Mouse (Mus musculus) liver, embryonic 16.5 days (tissue): ENCODE data around the gene Cop1. TPM values are rescaled to one million over a fixed set of nuclear protein-coding genes. Genes with fewer than 3 reads are reported as not detected.
A peak's percentile ranks its signal among the peaks of the same experiment; 100 is the strongest.
"Not testable (repeated sequence)": the region's sequence is repeated elsewhere in the genome, so short reads cannot be mapped to it uniquely, and the experiment has no call there.

Experiments used
- ATAC-seq: fragments of 200-750 bp; cut with Nextera tagmentation; 2 replicates; pipeline ENCODE4 v1.8.0; 2017; ENCODE audit warnings: low read depth, mild to moderate bottlenecking, moderate number of reproducible peaks, moderate library complexity
- H3K27ac ChIP-seq: fragments of 300-500 bp; sonication (generic); 2 replicates; pipeline ENCODE4 v1.5.1; 2014; ENCODE audit warnings: mild to moderate bottlenecking, low read length
- H3K27me3 ChIP-seq: fragments of 300-500 bp; sonication (generic); 2 replicates; pipeline ENCODE4 v1.6.1; 2014; ENCODE audit warnings: low read depth, low read length, mixed read lengths; ENCODE audit not compliant: control insufficient read depth, insufficient read depth
- H3K36me3 ChIP-seq: fragments of 300-500 bp; sonication (generic); 2 replicates; pipeline ENCODE4 v1.6.1; 2014; ENCODE audit warnings: mild to moderate bottlenecking; ENCODE audit not compliant: control insufficient read depth, insufficient read depth
- H3K4me1 ChIP-seq: fragments of 300-500 bp; sonication (generic); 2 replicates; pipeline ENCODE4 v1.6.1; 2014; ENCODE audit warnings: low read depth, low read length, mixed read lengths; ENCODE audit not compliant: control insufficient read depth
- H3K4me2 ChIP-seq: fragments of 300-500 bp; sonication (generic); 2 replicates; pipeline ENCODE4 v1.6.1; 2014; ENCODE audit warnings: low read depth, low read length, mixed read lengths
- H3K4me3 ChIP-seq: fragments of 300-500 bp; sonication (generic); 2 replicates; pipeline ENCODE4 v1.5.1; 2014; ENCODE audit warnings: low read depth, mild to moderate bottlenecking, low read length
- H3K9ac ChIP-seq: fragments of 300-500 bp; sonication (generic); 2 replicates; pipeline ENCODE4 v1.6.1; 2014; ENCODE audit warnings: low read depth, low read length
- H3K9me3 ChIP-seq: fragments of 300-500 bp; sonication (generic); replicated peaks from 2 replicates; pipeline ENCODE4 v1.6.1; 2016; ENCODE audit warnings: low read length; ENCODE audit not compliant: control insufficient read depth
- WGBS: fragments of 180-500 bp; shearing (Covaris S2); extraction: QIAGEN DNeasy Blood & Tissue Kit; methylation state at CpG from one replicate; pipeline ENCODE4 v1.1.7; 2014; ENCODE audit not compliant: insufficient replicate concordance; 5-methylcytosine and 5-hydroxymethylcytosine counted together
- polyA plus RNA-seq: library from polyadenylated mRNA; unstranded; fragments of >200 nt; fragmentation: Nextera tagmentation; extraction: Ambion mirVana; gene quantifications from 2 replicates; pipeline ENCODE4 v1.2.1, GENCODE M21; 2015

Cop1 gene
- 8.0 and 8.8 TPM in 2 replicates for polyA plus RNA-seq

DNA sequence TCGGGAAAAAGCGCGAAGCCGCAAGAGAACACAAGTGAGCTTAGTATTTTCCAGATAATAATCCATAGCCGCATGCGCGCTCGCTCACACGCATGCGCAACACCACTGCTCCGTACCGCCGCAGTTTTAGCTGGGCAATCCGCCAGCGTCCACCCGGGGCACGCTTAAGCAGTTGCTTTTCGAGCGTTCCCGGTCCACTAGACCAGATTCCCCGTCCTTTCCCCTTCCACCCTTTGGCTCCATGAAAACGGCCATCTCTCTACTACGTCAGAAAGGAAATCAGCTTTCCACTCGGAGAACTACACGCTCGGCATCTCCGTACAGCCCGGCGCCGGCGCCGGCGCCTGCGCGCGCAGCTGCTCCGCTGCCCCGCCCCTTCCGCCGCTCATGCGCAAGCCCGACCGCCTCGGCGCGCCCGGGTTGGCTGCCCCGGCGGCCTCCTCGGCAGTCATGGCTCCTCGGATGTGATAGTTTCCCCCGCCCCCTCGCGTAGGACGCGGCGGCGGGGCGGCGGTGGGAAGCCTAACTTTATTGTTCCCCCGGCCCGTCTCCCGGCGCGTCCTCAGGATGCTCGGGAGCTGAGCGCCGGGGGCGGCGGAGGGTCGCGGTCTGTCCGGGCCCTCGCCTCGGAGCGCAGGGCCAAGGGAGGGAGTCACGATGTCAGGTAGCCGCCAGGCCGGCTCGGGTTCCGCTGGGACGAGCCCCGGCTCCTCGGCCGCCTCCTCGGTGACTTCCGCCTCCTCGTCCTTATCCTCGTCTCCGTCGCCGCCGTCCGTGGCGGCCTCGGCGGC, at the start of gene Cop1:
Cop1 (plus strand) TSS at position 540 of the 791 bp plus-strand sequence.
- H3K9me3 ChIP-seq, H3K27me3 ChIP-seq, H3K36me3 ChIP-seq: not testable (repeated sequence)
- under 1% methylated on average over 73 of the region's 97 CpGs for WGBS
- peak within 1 kb of the TSS; percentile 90 for H3K9ac ChIP-seq
- peak within 1 kb of the TSS; percentile 85 for H3K4me3 ChIP-seq
- H3K4me2 ChIP-seq, result peak within 1 kb of the TSS; percentile 78
- peaks cover 26% of the 10 kb centered on the region for H3K4me1 ChIP-seq
- H3K27ac ChIP-seq, result peak within 1 kb of the TSS; percentile 93
- peak; percentile 90 for ATAC-seq

DNA sequence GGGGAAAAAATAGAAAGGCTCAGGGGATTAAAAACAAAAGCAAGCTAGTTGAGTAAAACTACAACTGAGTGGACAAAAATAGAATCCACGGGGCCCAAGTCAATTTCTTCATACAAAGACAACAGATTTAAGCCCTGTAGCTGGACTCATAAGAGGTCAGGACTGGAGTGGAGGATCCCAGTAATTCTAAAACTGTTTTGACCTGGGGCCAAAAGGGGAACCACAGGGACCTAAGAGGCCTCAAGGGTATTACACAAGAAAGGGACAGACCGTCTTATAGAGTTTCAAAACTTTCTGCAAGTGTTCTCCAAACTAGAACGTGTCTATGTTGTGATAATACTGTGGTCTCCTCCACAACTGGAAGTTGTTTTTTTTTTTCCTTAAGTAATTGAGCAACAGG, 45.4 kb upstream of the Cop1 start:
- Histone ChIP-seq H3K4me3 (no peak overlapping the region), H3K9me3 (no peaks in the 10 kb centered on the region), H3K9ac (no peak overlapping the region), H3K4me1 (no peaks in the 10 kb centered on the region), H3K4me2 (no peak overlapping the region), H3K27me3 (no peaks in the 10 kb centered on the region), H3K27ac (no peak overlapping the region), H3K36me3 (no peaks in the 10 kb centered on the region)
- ATAC-seq, result peak; percentile 53; the same call in 1 of the 2 replicates
- WGBS, result 30% methylated on average over 3 of the region's 3 CpGs

DNA sequence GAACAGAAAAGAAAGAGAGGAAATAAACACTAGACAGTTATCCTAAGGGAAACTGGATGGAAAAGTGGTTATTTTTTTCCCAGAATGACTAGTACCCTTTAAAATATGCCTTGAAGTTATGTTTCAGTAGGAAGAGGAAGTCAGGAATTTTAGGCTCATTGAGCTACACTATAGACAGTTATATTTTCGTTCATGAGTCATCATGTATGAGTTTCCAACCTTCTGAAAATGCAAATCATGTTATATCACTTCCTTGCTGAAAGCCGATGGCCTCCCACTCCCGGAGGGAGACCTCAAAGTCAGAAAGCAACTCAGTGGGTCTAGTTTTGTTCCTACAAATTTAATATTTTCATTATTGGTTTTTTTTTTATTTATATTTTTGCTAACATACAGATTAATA, 33.5 kb upstream of the Cop1 start:
- no peak overlapping the region for H3K4me2 ChIP-seq
- no peaks in the 10 kb centered on the region for H3K27me3 ChIP-seq
- 48% methylated on average over 3 of the region's 3 CpGs for WGBS
- H3K36me3 ChIP-seq, result no peaks in the 10 kb centered on the region
- no peak overlapping the region for H3K9ac ChIP-seq
- ATAC-seq, result no peak
- no peaks in the 10 kb centered on the region for H3K4me1 ChIP-seq
- H3K27ac ChIP-seq, result no peak overlapping the region
- no peak overlapping the region for H3K4me3 ChIP-seq
- H3K9me3 ChIP-seq, result no peaks in the 10 kb centered on the region

DNA sequence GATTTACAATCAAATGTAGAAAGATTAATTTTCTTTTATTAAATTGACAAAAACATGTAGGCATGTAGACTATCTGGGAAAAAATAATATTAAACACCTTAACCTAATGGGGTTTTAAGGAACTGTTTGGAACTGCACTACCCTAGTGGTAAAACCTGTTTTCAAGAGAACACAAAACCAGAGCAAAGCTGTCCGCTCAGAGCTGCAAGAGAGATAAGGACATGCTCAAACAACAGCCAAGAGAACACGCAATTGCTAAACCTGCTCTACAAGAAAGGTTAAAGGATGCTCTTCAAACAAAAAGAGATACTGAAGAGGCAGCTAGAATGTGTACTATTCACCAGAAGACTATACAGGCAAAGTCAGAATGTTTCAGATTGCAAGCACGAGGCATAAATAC, 32.5 kb upstream of the Cop1 start:
- WGBS, result 57% methylated on average over 3 of the region's 3 CpGs
- ATAC-seq, result no peak
- Histone ChIP-seq H3K27me3 (no peaks in the 10 kb centered on the region), H3K4me2 (no peak overlapping the region), H3K27ac (no peak overlapping the region), H3K9ac (no peak overlapping the region), H3K36me3 (no peaks in the 10 kb centered on the region), H3K9me3 (no peaks in the 10 kb centered on the region), H3K4me1 (no peaks in the 10 kb centered on the region), H3K4me3 (no peak overlapping the region)

DNA sequence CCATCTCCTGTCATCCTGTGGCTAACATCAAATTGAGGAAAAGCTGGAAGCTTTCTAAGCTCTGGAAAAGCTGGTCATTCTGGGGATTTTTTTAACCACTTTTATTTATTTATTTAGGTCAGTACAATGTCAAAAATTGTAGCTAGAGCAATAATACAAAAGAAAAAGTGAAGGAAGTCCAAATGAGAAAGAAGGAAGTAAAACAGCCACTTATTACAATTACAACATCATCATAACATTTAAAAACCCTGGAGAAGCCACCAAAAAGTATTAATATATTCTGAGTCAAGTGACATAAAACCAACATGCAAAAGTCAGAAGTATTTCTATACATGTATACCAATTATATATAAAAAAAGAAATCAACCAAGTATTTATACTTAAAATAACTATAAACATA, 30.9 kb upstream of the Cop1 start:
- Histone ChIP-seq H3K4me1 (no peaks in the 10 kb centered on the region), H3K4me2 (no peak overlapping the region), H3K27ac (no peak overlapping the region), H3K4me3 (no peak overlapping the region), H3K27me3 (no peaks in the 10 kb centered on the region), H3K9me3 (no peaks in the 10 kb centered on the region), H3K36me3 (no peaks in the 10 kb centered on the region), H3K9ac (no peak overlapping the region)
- ATAC-seq, result no peak

DNA sequence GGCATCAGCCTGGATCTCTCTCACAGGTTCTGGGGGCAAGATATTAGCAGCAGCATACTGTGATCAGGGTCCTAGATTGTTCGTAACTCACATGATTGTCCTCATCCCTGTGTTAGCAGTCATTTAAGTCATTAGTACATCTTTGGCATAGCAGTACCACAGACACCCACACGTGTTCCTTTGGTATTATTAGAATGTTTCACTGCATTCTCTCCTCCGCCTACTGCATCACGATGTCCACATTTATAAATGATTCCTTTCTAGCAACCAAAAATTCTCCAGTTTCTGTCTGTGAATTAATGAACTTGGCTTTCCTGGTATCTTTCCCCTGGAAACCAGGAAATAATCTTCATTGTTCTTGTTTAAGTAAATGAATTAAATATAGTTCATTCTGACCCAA, 20.4 kb upstream of the Cop1 start:
- 60% methylated on average over 4 of the region's 4 CpGs for WGBS
- Histone ChIP-seq H3K4me1 (no peaks in the 10 kb centered on the region), H3K9ac (no peak overlapping the region), H3K27me3 (no peaks in the 10 kb centered on the region), H3K4me3 (no peak overlapping the region), H3K4me2 (no peak overlapping the region), H3K27ac (no peak overlapping the region), H3K36me3 (no peaks in the 10 kb centered on the region), H3K9me3 (no peaks in the 10 kb centered on the region)
- ATAC-seq, result no peak

DNA sequence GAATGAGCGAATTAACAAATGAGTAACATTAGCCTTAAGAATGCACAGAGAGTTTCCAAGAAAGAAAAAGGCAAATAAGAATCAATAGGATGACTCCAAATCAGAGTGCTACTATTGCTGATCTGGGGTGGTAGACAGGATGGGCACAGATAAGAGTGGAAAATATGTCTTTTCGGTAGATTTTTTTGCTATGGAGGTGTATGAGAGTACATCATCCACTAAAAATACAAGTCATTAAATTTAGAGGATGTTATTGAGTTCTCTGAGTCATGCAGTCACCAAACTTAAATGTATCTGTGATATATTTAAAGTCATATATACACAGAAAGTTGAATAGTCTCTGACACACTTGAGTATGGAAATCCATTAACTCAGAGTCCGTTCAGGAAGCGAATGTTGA, 14.7 kb upstream of the Cop1 start:
- Histone ChIP-seq H3K27ac (no peak overlapping the region), H3K9me3 (no peaks in the 10 kb centered on the region), H3K27me3 (no peaks in the 10 kb centered on the region), H3K4me3 (no peak overlapping the region), H3K4me2 (no peak overlapping the region), H3K9ac (no peak overlapping the region), H3K36me3 (no peaks in the 10 kb centered on the region), H3K4me1 (no peaks in the 10 kb centered on the region)
- WGBS, result 73% methylated on average over 4 of the region's 4 CpGs
- ATAC-seq, result no peak

DNA sequence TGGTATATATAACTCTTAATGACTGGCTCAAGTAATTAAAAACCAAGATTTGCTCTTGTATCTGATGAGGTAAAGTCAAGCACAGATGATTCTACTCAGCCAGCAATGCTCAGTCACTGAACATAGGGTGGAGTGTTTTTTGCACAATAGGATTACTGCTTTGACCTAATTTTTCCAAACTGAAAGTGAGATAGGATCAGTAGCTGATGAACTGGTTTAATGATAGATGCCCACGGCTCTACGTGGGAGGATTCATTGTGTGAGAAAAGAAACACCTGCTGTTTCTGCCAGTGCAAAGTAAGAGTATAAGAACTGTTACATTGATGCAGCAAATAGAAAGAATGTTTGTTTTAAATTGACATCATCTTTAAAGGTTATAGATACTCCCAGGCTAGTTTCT, 10.1 kb upstream of the Cop1 start:
- Histone ChIP-seq H3K9me3 (no peaks in the 10 kb centered on the region), H3K4me2 (no peak overlapping the region), H3K27ac (no peak overlapping the region), H3K36me3 (no peaks in the 10 kb centered on the region), H3K4me3 (no peak overlapping the region), H3K27me3 (no peaks in the 10 kb centered on the region), H3K9ac (no peak overlapping the region), H3K4me1 (peaks cover 12% of the 10 kb centered on the region)
- 56% methylated on average over 2 of the region's 2 CpGs for WGBS
- no peak for ATAC-seq

DNA sequence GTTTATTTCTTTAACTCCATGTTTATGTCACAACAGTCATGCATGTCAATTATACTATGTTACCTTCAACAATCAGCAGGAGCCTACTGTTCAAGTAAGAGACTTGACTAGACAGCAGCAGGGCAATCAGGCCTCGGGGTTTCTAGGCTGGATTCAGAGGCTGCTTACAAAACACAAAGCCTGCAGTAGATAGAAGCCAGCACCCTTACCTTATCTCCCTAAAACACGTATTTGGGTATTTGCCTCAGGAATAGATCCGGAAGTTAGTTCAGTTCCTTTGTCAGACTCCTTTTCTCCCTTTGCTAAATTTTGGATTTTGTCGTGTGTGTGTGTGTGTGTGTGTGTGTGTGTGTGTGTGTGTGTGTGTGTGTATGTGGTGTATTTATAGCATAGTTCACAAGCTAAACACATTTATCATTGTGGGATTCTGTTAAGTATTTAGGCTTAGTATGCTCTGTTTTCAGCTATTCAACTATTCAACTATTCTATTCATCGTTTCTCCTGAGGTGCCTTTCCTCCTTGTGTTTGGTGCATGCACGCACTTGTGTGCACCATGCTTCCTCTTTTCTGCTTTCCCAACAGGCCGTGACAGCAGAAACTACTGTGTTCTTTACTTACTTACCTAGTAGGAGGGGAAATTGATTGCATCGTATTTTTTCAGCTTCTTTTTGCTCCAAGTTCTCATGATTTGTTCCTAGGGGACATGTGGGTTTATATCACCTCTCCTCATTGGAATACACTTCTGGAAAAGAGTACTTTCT, 6.9 kb upstream of the Cop1 start:
- Histone ChIP-seq H3K4me1 (peaks cover 12% of the 10 kb centered on the region), H3K36me3 (no peaks in the 10 kb centered on the region), H3K4me3 (no peak overlapping the region), H3K9ac (peak overlapping the region; percentile 23), H3K27me3 (no peaks in the 10 kb centered on the region), H3K9me3 (no peaks in the 10 kb centered on the region), H3K4me2 (peak overlapping the region; percentile 19; the same call in 1 of the 2 replicates), H3K27ac (peak overlapping the region; percentile 52)
- WGBS, result 23% methylated on average over 8 of the region's 8 CpGs
- ATAC-seq, result peak; percentile 88
